Mouse (Mus musculus): ENCODE data around the gene Tmprss2. TPM values are rescaled to one million over a fixed set of nuclear protein-coding genes. Genes with fewer than 3 reads are reported as not detected.
A peak's percentile ranks its signal among the peaks of the same experiment; 100 is the strongest.

The Tmprss2 gene
- polyA plus RNA-seq, 1 experiment from 2014 or later: 22.1 TPM

GRCm38 (mm10) chr16:97639630-97640029 lies 28.6 kb upstream of the Tmprss2 start:
- TF ChIP-seq CTCF (IDR thresholded peaks at IDR 0.05; ENCODE audit: low read depth): no peak
- H3K9me3 ChIP-seq (ENCODE audit: control insufficient read depth): no peaks in the 10 kb centered on the region
- 0 out of 2 replicates have a peak, but pooled peaks cover 4% of the 10 kb centered on the region for H3K4me1 ChIP-seq (replicated peaks; ENCODE audit: control insufficient read depth, insufficient read depth, low read length)
- H3K4me3 ChIP-seq (ENCODE audit: low read depth, low read length): no peak overlapping the region
- H3K36me3 ChIP-seq (ENCODE audit: control insufficient read depth, insufficient read depth): no peaks in the 10 kb centered on the region
- WGBS: 39% methylated on average over 3 of the region's 3 CpGs
- no peak overlapping the region for H3K27ac ChIP-seq (ENCODE audit: low read depth, low read length)
- H3K9ac ChIP-seq (ENCODE audit: low read depth, low read length): no peak overlapping the region
- H3K4me2 ChIP-seq (replicated peaks; ENCODE audit: low read depth): no peak overlapping the region
- no peaks in the 10 kb centered on the region for H3K27me3 ChIP-seq (replicated peaks; ENCODE audit: control insufficient read depth, insufficient read depth, low read length)
- ATAC-seq: peak; percentile 72

GRCm38 (mm10) chr16:97632880-97633484 lies 22.0 kb upstream of the Tmprss2 start:
- no peaks in the 10 kb centered on the region for H3K27me3 ChIP-seq (replicated peaks; ENCODE audit: control insufficient read depth, insufficient read depth, low read length)
- H3K27ac ChIP-seq (ENCODE audit: low read depth, low read length): no peak overlapping the region
- H3K36me3 ChIP-seq (ENCODE audit: control insufficient read depth, insufficient read depth): no peaks in the 10 kb centered on the region
- H3K9me3 ChIP-seq (ENCODE audit: control insufficient read depth): no peaks in the 10 kb centered on the region
- TF ChIP-seq CTCF (IDR thresholded peaks at IDR 0.05; ENCODE audit: low read depth): no peak
- WGBS: 28% methylated on average over 4 of the region's 4 CpGs
- peak; percentile 79 for ATAC-seq
- H3K4me3 ChIP-seq (ENCODE audit: low read depth, low read length): no peak overlapping the region
- H3K9ac ChIP-seq (ENCODE audit: low read depth, low read length): no peak overlapping the region
- H3K4me1 ChIP-seq (replicated peaks; ENCODE audit: control insufficient read depth, insufficient read depth, low read length): 0 out of 2 replicates have a peak, but pooled peaks cover 3% of the 10 kb centered on the region
- no peak overlapping the region for H3K4me2 ChIP-seq (replicated peaks; ENCODE audit: low read depth)

DNA sequence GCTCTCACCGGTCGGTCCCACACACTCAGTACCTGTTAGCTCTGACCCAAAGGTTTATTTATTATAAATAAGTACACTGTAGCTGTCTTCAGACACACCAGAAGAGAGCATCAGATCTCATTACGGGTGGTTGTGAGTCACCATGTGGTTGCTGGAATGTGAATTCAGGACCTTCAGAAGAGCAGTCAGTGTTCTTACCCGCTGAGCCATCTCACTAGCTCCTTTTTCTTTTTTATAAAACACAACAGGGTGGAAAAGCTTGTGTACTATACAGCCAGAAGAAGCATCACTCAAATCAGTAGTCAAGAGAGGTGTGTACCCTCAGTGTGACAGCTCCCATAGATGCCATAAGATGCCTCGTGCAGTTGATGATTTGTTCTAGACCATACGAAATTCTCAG lies 12.2 kb upstream of the Tmprss2 start:
- no peaks in the 10 kb centered on the region; the same call in 1 of the 2 replicates for H3K4me1 ChIP-seq (replicated peaks; ENCODE audit: control insufficient read depth, insufficient read depth, low read length)

GRCm38 (mm10) chr16:97622383-97622889 lies 11.4 kb upstream of the Tmprss2 start:
- Histone ChIP-seq H3K27ac (ENCODE audit: low read depth, low read length) (no peak overlapping the region), H3K27me3 (replicated peaks; ENCODE audit: control insufficient read depth, insufficient read depth, low read length) (no peaks in the 10 kb centered on the region), H3K4me3 (ENCODE audit: low read depth, low read length) (no peak overlapping the region), H3K4me1 (replicated peaks; ENCODE audit: control insufficient read depth, insufficient read depth, low read length) (no peaks in the 10 kb centered on the region; the same call in 1 of the 2 replicates), H3K9me3 (ENCODE audit: control insufficient read depth) (no peaks in the 10 kb centered on the region), H3K9ac (ENCODE audit: low read depth, low read length) (no peak overlapping the region), H3K36me3 (ENCODE audit: control insufficient read depth, insufficient read depth) (no peaks in the 10 kb centered on the region), H3K4me2 (replicated peaks; ENCODE audit: low read depth) (no peak overlapping the region)
- TF ChIP-seq CTCF (IDR thresholded peaks at IDR 0.05; ENCODE audit: low read depth): no peak
- 49% methylated on average over 2 of the region's 2 CpGs for WGBS
- no peak for ATAC-seq

More for the DNA sequence above, 12.2 kb upstream of the Tmprss2 start:
- Histone ChIP-seq H3K27ac (ENCODE audit: low read depth, low read length) (no peak overlapping the region), H3K9me3 (ENCODE audit: control insufficient read depth) (no peaks in the 10 kb centered on the region), H3K27me3 (replicated peaks; ENCODE audit: control insufficient read depth, insufficient read depth, low read length) (no peaks in the 10 kb centered on the region), H3K4me2 (replicated peaks; ENCODE audit: low read depth) (no peak overlapping the region), H3K4me3 (ENCODE audit: low read depth, low read length) (no peak overlapping the region), H3K9ac (ENCODE audit: low read depth, low read length) (no peak overlapping the region), H3K36me3 (ENCODE audit: control insufficient read depth, insufficient read depth) (no peaks in the 10 kb centered on the region)
- no peak for ATAC-seq
- WGBS: 88% methylated on average over 6 of the region's 6 CpGs
- no peak for TF ChIP-seq CTCF (IDR thresholded peaks at IDR 0.05; ENCODE audit: low read depth)

DNA sequence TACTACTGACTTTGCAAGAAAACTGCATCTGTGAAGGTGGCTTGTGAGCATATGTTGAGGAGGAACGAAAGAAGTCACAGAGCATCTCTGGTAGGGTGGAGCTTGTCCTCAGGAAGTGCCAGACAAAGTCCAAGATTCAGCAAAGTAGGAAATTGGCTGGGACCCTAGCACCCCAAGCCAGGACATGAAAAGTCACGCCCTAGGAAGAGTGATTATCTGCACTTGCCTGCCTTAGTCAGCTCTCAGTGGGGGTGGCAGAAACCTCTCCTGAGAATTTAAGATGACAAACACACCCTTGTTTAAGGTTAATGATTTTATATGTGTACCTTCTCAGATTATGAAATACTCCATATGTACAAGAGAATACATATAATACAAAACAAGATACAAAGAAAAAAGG lies 7.3 kb upstream of the Tmprss2 start:
- H3K4me1 ChIP-seq (replicated peaks; ENCODE audit: control insufficient read depth, insufficient read depth, low read length): no peaks in the 10 kb centered on the region; the same call in 1 of the 2 replicates
- TF ChIP-seq CTCF (IDR thresholded peaks at IDR 0.05; ENCODE audit: low read depth): no peak
- no peak overlapping the region for H3K4me3 ChIP-seq (ENCODE audit: low read depth, low read length)
- H3K27ac ChIP-seq (ENCODE audit: low read depth, low read length): no peak overlapping the region
- H3K27me3 ChIP-seq (replicated peaks; ENCODE audit: control insufficient read depth, insufficient read depth, low read length): peaks cover 16% of the 10 kb centered on the region; the same call in 1 of the 2 replicates
- H3K36me3 ChIP-seq (ENCODE audit: control insufficient read depth, insufficient read depth): no peaks in the 10 kb centered on the region
- no peak overlapping the region for H3K9ac ChIP-seq (ENCODE audit: low read depth, low read length)
- 0 out of 2 replicates have a peak, but pooled peaks have one; percentile 22 for ATAC-seq
- H3K9me3 ChIP-seq (ENCODE audit: control insufficient read depth): no peaks in the 10 kb centered on the region
- WGBS: 47% methylated on average over 2 of the region's 2 CpGs
- no peak overlapping the region for H3K4me2 ChIP-seq (replicated peaks; ENCODE audit: low read depth)

DNA sequence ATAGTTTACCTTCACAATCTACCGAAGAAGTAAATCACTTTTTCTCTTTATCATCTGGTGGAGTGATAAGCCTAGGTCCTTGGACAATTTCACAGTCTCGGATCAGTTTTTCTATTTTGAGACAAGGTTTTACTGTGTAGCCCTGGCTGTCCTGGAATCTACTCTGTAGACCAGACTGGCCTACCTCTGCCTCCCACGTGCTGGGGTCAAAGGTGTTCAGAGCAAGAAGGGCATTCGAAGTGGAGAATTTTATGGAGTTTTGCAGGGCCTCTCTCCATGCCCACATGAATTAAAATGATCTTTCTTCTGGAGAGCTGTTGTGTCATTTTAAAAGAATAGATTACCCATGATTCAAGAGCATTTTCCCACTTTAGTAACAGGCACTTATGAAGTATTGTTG lies 1.0 kb upstream of the Tmprss2 start:
- H3K4me2 ChIP-seq (replicated peaks; ENCODE audit: low read depth): no peak overlapping the region
- H3K4me1 ChIP-seq (replicated peaks; ENCODE audit: control insufficient read depth, insufficient read depth, low read length): peaks cover 5% of the 10 kb centered on the region; the same call in 1 of the 2 replicates
- H3K27me3 ChIP-seq (replicated peaks; ENCODE audit: control insufficient read depth, insufficient read depth, low read length): peaks cover 49% of the 10 kb centered on the region
- ATAC-seq: no peak
- H3K4me3 ChIP-seq (ENCODE audit: low read depth, low read length): no peak overlapping the region
- WGBS: 37% methylated on average over 4 of the region's 4 CpGs
- H3K9ac ChIP-seq (ENCODE audit: low read depth, low read length): no peak overlapping the region
- H3K9me3 ChIP-seq (ENCODE audit: control insufficient read depth): no peaks in the 10 kb centered on the region
- H3K27ac ChIP-seq (ENCODE audit: low read depth, low read length): no peak overlapping the region
- no peak for TF ChIP-seq CTCF (IDR thresholded peaks at IDR 0.05; ENCODE audit: low read depth)
- H3K36me3 ChIP-seq (ENCODE audit: control insufficient read depth, insufficient read depth): no peaks in the 10 kb centered on the region

Measured in intestine, postnatal 0 days (tissue).